Mouse (Mus musculus) kidney, embryonic 16.5 days (tissue): ENCODE results near the gene Bub1b. TPM values are rescaled to one million over a fixed set of nuclear protein-coding genes. Genes with fewer than 3 reads are reported as not detected.
"Not testable (repeated sequence)": the region's sequence is repeated elsewhere in the genome, so short reads cannot be mapped to it uniquely, and the experiment has no call there.

Source experiments
- ATAC-seq: fragments of 200-750 bp; cut with Nextera tagmentation; 2 replicates; pipeline ENCODE4 v1.8.0; 2017; ENCODE audit warnings: moderate TSS enrichment; ENCODE audit not compliant: low FRiP score, low TSS enrichment
- H3K27ac ChIP-seq: fragments of 300-500 bp; sonication (generic); 2 replicates; pipeline ENCODE4 v1.5.1; 2014; ENCODE audit warnings: low read length
- H3K27me3 ChIP-seq: fragments of 300-500 bp; sonication (generic); 2 replicates; pipeline ENCODE4 v1.6.1; 2014; ENCODE audit warnings: low read length, control low read depth, mixed read lengths; ENCODE audit not compliant: insufficient read depth
- H3K36me3 ChIP-seq: fragments of 300-500 bp; sonication (generic); 2 replicates; pipeline ENCODE4 v1.6.1; 2014; ENCODE audit warnings: low read length, control low read depth, mixed read lengths; ENCODE audit not compliant: insufficient read depth
- H3K4me1 ChIP-seq: fragments of 300-500 bp; sonication (generic); 2 replicates; pipeline ENCODE4 v1.6.1; 2014; ENCODE audit warnings: low read length, control low read depth, mixed read lengths; ENCODE audit not compliant: insufficient read depth
- H3K4me2 ChIP-seq: fragments of 300-500 bp; sonication (generic); replicated peaks from 2 replicates; pipeline ENCODE4 v1.6.1; 2014; ENCODE audit warnings: low read depth, low read length
- H3K4me3 ChIP-seq: fragments of 300-500 bp; sonication (generic); 2 replicates; pipeline ENCODE4 v1.5.1; 2014; ENCODE audit warnings: mild to moderate bottlenecking, low read length
- H3K9ac ChIP-seq: fragments of 300-500 bp; sonication (generic); replicated peaks from 2 replicates; pipeline ENCODE4 v1.6.1; 2014; ENCODE audit warnings: low read length
- H3K9me3 ChIP-seq: fragments of 300-500 bp; sonication (generic); 2 replicates; pipeline ENCODE4 v1.6.1; 2016; ENCODE audit warnings: low read length, control low read depth
- WGBS: fragments of 180-500 bp; shearing (Covaris S2); extraction: QIAGEN DNeasy Blood & Tissue Kit; methylation state at CpG from one replicate; pipeline ENCODE4 v1.1.7; 2014; 5-methylcytosine and 5-hydroxymethylcytosine counted together
- polyA plus RNA-seq: library from polyadenylated mRNA; unstranded; fragments of >200 nt; fragmentation: Nextera tagmentation; extraction: Ambion mirVana; gene quantifications from 2 replicates; pipeline ENCODE4 v1.2.1, GENCODE M21; 2015

The Bub1b gene
- polyA plus RNA-seq, 1 experiment from 2014 or later = 102 TPM

DNA sequence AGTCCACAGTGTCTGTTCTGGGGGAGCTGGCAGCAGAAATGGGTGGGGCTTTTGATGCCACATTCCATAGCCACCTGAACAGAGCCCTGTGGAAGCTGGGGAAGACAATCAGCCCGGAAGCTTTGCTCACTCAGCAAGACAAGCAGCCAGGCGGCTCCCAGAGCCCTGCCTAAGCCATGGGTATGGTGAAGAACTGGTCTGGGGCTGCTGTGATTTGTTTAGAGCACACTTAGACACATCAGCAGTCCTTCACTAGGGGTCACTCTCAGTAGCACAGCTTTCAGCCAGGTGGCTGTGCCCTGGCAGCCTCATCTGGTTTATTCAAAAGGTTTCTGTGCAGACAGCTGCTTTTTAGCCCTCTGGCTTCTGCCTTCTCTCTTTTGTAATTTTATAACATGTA is 43.1 kb downstream of the Bub1b start:
- no peaks in the 10 kb centered on the region for H3K9me3 ChIP-seq
- no peak overlapping the region for H3K4me2 ChIP-seq
- peaks cover 37% of the 10 kb centered on the region for H3K36me3 ChIP-seq
- H3K27ac ChIP-seq = no peak overlapping the region
- H3K4me3 ChIP-seq = no peak overlapping the region
- no peaks in the 10 kb centered on the region for H3K27me3 ChIP-seq
- H3K4me1 ChIP-seq = no peaks in the 10 kb centered on the region
- no peak overlapping the region for H3K9ac ChIP-seq
- ATAC-seq = no peak
- 81% methylated on average over 2 of the region's 2 CpGs for WGBS

DNA sequence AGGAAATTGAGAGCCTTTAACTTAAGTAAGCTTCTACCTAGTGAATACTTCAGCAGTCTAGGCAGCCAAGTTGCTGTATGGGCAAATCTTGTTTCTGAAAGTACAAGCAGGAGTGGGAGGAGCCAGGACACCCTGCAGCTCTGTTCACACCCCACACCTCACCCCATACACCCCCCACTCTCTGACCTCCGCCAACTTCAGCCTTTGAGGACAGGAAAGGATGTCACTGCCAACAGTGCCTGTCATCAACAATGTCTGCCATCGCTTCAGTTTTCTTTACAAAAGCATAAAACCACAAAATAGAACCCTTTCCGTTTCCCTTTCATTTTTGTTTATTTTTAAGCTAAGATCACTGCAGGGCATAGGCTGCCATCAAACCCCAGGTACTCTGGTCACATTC is 44.4 kb downstream of the Bub1b start:
- Histone ChIP-seq H3K9me3 (no peaks in the 10 kb centered on the region), H3K36me3 (peaks cover 34% of the 10 kb centered on the region), H3K9ac (no peak overlapping the region), H3K4me1 (no peaks in the 10 kb centered on the region), H3K27me3 (no peaks in the 10 kb centered on the region), H3K27ac (no peak overlapping the region), H3K4me3 (no peak overlapping the region), H3K4me2 (no peak overlapping the region)
- WGBS = 83% methylated on average over 3 of the region's 3 CpGs
- no peak for ATAC-seq

DNA sequence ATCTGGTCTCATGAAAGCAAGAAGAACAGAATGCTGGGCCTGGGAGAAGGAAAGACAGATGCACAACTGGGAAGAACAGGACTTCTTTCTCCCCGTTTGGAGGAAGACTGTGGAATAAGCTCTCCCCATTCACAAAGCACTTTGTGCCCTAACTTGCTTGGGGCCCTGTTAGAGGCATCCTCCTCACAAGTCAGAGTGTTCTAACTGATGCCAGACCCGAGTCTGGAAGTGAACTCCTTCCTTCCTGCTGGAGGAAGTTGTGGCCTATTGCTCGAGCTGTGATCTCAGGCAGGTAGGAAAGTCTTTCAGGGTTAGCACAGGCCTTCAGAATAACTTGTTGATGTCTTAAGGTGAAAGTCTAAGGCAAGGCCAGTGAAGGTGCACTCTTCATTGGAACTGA is 44.9 kb downstream of the Bub1b start:
- no peak overlapping the region for H3K9ac ChIP-seq
- H3K9me3 ChIP-seq = no peaks in the 10 kb centered on the region
- peaks cover 34% of the 10 kb centered on the region for H3K36me3 ChIP-seq
- no peak overlapping the region for H3K4me2 ChIP-seq
- WGBS = 58% methylated on average over 3 of the region's 3 CpGs
- no peaks in the 10 kb centered on the region for H3K4me1 ChIP-seq
- no peaks in the 10 kb centered on the region for H3K27me3 ChIP-seq
- no peak overlapping the region for H3K4me3 ChIP-seq
- no peak for ATAC-seq
- H3K27ac ChIP-seq = no peak overlapping the region

DNA sequence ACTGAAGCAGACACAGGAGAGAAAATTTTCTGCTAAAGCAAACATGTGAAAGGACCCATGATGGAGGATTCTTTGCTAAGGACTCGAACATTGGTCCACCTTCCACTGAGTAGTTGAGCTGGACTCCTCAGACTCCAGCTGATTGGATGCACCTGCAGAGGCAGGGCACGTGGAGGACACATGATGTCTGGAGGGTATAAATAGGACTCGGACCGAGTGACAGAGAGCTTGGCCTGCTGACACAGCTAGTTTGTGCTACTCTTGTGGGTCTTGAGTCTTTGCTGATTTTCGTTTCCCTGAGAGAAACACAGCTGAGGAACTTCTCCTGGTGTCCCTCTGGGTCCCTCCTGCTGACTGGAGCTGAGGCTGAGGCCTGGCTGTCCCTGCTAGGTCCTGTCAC is 48.7 kb downstream of the Bub1b start:
- no peak for ATAC-seq
- 82% methylated on average over 5 of the region's 5 CpGs for WGBS
- Histone ChIP-seq H3K9me3 (peaks cover 3% of the 10 kb centered on the region), H3K4me2 (no peak overlapping the region), H3K36me3 (peaks cover 15% of the 10 kb centered on the region), H3K9ac (no peak overlapping the region), H3K4me3 (no peak overlapping the region), H3K27me3 (no peaks in the 10 kb centered on the region), H3K27ac (no peak overlapping the region), H3K4me1 (no peaks in the 10 kb centered on the region)

DNA sequence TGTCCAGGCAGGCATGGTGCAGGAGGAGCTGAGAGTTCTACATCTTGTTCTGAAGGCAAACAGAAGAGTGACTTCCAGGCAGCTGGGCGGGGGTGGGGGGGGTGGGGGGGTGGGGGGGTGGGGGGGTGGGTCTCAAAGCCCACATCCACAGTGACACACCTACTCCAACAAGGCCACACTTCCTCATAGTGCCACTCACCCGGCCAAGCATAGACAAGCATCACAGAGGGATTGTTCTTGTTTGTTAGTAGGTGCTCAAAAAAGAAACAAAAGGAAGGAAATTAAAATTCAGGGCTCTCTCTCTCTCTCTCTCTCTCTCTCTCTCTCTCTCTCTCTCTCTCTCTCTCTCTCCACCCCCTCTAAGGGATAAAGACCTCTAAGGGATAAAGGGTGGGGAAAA is 52.7 kb downstream of the Bub1b start:
- not testable (repeated sequence) for ATAC-seq, H3K36me3 ChIP-seq, H3K4me2 ChIP-seq, H3K27ac ChIP-seq, H3K4me1 ChIP-seq, H3K27me3 ChIP-seq, H3K9me3 ChIP-seq, H3K9ac ChIP-seq, H3K4me3 ChIP-seq
- WGBS = 65% methylated on average over 2 of the region's 2 CpGs

DNA sequence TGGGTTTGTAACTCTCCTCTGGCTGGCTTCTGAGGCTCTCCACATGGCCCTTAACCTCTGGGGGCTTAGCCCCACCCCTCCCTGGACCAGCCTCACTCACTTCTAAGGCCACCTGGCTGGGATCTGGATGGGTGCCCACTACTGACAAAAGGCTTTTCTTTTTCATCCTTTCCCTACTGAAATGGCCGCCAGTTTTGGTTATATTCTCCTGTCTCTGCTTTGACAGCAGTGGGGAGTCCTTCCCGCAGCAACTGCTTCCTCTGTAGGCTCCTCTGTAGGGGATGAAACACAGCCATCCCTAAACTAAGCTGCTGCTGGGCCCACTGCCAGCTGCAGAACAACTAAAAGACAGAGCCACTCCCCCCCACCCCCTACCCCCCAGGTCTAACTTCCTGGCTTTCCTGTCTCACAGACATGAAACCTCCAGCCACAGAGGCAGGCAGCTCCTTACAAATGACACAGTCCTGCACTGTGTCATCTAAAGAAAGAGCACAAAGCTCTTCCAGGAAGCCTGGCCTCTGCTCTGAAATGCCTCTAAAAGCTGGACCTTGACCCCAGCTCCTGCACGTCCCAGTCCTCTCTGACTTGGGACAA is 58.8 kb downstream of the Bub1b start:
- Histone ChIP-seq H3K4me3 (no peak overlapping the region), H3K27me3 (no peaks in the 10 kb centered on the region; the same call in 1 of the 2 replicates), H3K27ac (peak overlapping the region; percentile 37), H3K4me1 (peaks cover 15% of the 10 kb centered on the region), H3K9me3 (no peaks in the 10 kb centered on the region), H3K36me3 (no peaks in the 10 kb centered on the region), H3K4me2 (no peak overlapping the region), H3K9ac (no peak overlapping the region)
- ATAC-seq = peak; percentile 64; the same call in 1 of the 2 replicates
- 34% methylated on average over 3 of the region's 3 CpGs for WGBS

DNA sequence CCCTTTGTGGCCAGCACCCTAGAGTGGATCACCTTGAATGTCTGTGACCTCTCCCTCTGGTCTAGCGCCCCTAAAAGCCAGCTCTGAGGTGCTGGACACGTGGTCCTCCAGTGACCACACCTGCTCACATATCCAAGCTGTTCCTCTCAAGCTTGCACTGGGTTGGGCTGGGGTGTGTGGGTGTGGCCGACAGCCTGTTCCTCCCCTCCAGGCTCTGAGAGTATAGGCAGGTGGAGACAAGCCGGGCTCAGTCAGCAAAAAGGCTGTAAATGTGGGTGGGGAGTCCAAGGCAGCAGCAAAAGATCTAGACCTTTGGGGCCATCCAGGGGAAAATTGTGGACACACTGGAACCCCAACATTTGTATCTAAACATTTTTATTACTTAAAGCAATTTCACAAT is 60.4 kb downstream of the Bub1b start:
- no peaks in the 10 kb centered on the region for H3K9me3 ChIP-seq
- no peak overlapping the region for H3K27ac ChIP-seq
- no peak for ATAC-seq
- no peaks in the 10 kb centered on the region for H3K36me3 ChIP-seq
- no peak overlapping the region for H3K9ac ChIP-seq
- H3K27me3 ChIP-seq = peaks cover 14% of the 10 kb centered on the region
- no peak overlapping the region for H3K4me2 ChIP-seq
- H3K4me1 ChIP-seq = peaks cover 15% of the 10 kb centered on the region
- WGBS = 27% methylated on average over 4 of the region's 4 CpGs
- H3K4me3 ChIP-seq = no peak overlapping the region

DNA sequence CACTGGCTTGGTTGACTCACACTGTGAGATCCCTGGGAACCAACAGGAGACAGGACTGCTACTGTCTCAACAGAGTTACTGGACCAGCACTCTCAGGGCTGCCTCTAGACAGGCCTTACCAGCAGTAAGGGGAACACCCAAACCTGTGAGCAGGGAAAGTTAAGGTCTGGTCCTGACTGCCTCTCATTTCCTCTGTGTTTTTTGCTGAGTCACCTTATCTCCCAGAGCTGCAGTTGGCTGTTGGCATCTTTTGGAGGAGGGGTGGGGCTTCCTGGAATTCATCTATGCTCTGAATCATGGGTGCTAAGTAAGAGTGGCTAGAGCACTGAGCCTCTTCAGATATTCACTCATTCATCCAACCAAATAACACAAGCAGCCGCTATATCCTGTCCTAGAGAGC is 61.1 kb downstream of the Bub1b start:
- Histone ChIP-seq H3K36me3 (no peaks in the 10 kb centered on the region), H3K27me3 (peaks cover 18% of the 10 kb centered on the region), H3K9ac (no peak overlapping the region), H3K4me2 (no peak overlapping the region), H3K9me3 (no peaks in the 10 kb centered on the region), H3K4me3 (no peak overlapping the region), H3K27ac (no peak overlapping the region), H3K4me1 (peaks cover 15% of the 10 kb centered on the region)
- WGBS = 52% methylated on average over 1 of the region's 1 CpGs
- ATAC-seq = no peak

DNA sequence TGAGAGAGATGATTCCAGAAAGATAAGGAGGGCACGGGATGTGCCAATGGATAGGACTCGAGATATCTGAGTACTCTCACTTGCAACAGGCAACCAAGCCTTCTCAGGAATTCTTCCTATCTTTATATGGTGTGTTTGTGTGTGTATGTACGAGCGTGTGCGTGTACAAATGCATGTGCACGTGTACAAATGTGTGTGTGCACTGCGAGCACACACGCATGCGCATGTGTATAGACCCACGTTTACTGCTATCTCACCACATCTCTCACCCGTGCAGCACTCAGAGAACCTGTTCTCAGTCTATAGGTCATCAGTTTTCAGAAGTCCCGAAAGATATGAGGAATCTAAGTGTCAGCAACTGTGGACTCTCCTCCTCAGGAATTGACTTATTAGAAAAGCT is 61.5 kb downstream of the Bub1b start:
- peak; percentile 5; the same call in 1 of the 2 replicates for ATAC-seq
- H3K4me1 ChIP-seq = peaks cover 15% of the 10 kb centered on the region
- 83% methylated on average over 12 of the region's 12 CpGs for WGBS
- no peaks in the 10 kb centered on the region for H3K36me3 ChIP-seq
- no peak overlapping the region for H3K27ac ChIP-seq
- H3K9ac ChIP-seq = no peak overlapping the region
- H3K4me3 ChIP-seq = no peak overlapping the region
- peaks cover 18% of the 10 kb centered on the region for H3K27me3 ChIP-seq
- peak overlapping the region; percentile 58 for H3K4me2 ChIP-seq
- H3K9me3 ChIP-seq = no peaks in the 10 kb centered on the region

DNA sequence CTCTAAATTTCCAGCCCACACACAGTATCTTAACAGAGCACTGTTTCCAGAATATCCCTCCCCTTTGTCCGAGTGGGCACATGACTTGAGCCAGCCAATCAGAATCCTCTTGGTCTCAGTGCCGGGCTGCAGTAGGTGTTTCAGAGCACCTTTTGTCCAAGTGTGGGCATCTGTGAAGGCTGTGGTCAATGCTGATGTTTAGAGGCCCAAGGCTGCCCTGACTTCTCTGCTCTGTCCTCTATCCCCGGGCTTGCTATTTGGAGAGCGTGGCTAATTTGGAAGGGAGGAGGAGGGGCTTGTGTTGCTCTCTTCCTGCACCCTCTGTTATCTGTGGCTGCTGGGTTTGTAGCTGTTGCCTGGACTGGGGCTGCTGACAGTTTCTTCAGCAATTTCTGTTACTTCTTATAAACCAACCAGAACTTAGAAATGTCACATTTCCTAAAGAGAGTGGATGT is 62.0 kb downstream of the Bub1b start:
- WGBS = 4% methylated on average over 4 of the region's 4 CpGs
- no peaks in the 10 kb centered on the region for H3K9me3 ChIP-seq

More for the DNA sequence above, 62.0 kb downstream of the Bub1b start:
- Histone ChIP-seq H3K36me3 (no peaks in the 10 kb centered on the region), H3K9ac (0 out of 2 replicates have a peak overlapping the region, but pooled peaks have one; percentile 46), H3K4me1 (peaks cover 15% of the 10 kb centered on the region), H3K4me2 (peak overlapping the region; percentile 58), H3K27ac (no peak overlapping the region), H3K4me3 (peak overlapping the region; percentile 45), H3K27me3 (peaks cover 18% of the 10 kb centered on the region)
- peak; percentile 76; the same call in 1 of the 2 replicates for ATAC-seq
